Mouse (Mus musculus) cerebellum, postnatal 25 days (tissue): ENCODE data around the gene Slc25a21.
A peak's percentile ranks its signal among the peaks of the same experiment; 100 is the strongest.

ENCODE experiments used
- DNase-seq, 2 experiments: peaks; one replicate each; pipeline ENCODE4 v3.0.0; 2021; ENCODE audit warnings: mixed read lengths in 2 of 2

Slc25a21 gene

GRCm38 (mm10) chr12:57009010-57009409, 188.3 kb downstream of the Slc25a21 start:
- peak in 1 of 2 experiments; percentile 2 for DNase-seq

GRCm38 (mm10) chr12:56986049-56986448, 211.2 kb downstream of the Slc25a21 start:
- peak; percentile 42 to 72 for DNase-seq

- DNase-seq = no peak
These were observed 215.1 kb downstream of the Slc25a21 start for GRCm38 (mm10) chr12:56982066-56982626.

- DNase-seq = no peak
These were observed 222.0 kb downstream of the Slc25a21 start for GRCm38 (mm10) chr12:56975256-56975655.

- DNase-seq = no peak
These were observed 234.0 kb downstream of the Slc25a21 start for GRCm38 (mm10) chr12:56963236-56963635.

- DNase-seq = no peak
These were observed 237.8 kb downstream of the Slc25a21 start for GRCm38 (mm10) chr12:56959230-56960051.

- peak in 1 of 2 experiments; percentile 4 for DNase-seq
These were observed 239.0 kb downstream of the Slc25a21 start for GRCm38 (mm10) chr12:56958244-56958643.

GRCm38 (mm10) chr12:56951749-56952657, 245.3 kb downstream of the Slc25a21 start:
- no peak for DNase-seq

- no peak for DNase-seq
These were observed 253.0 kb downstream of the Slc25a21 start for GRCm38 (mm10) chr12:56944265-56944664.

- no peak for DNase-seq
These were observed 256.4 kb downstream of the Slc25a21 start for GRCm38 (mm10) chr12:56940861-56941260.

GRCm38 (mm10) chr12:56918145-56918544, 279.1 kb downstream of the Slc25a21 start:
- DNase-seq = no peak

- DNase-seq = no peak
These were observed 290.8 kb downstream of the Slc25a21 start for GRCm38 (mm10) chr12:56906476-56906875.

GRCm38 (mm10) chr12:56905652-56906305, 291.5 kb downstream of the Slc25a21 start:
- no peak for DNase-seq

GRCm38 (mm10) chr12:56905222-56905621, 292.1 kb downstream of the Slc25a21 start:
- no peak for DNase-seq

GRCm38 (mm10) chr12:56902774-56903456, 294.4 kb downstream of the Slc25a21 start:
- DNase-seq = no peak

- DNase-seq = no peak
These were observed 299.3 kb downstream of the Slc25a21 start for GRCm38 (mm10) chr12:56897976-56898375.

GRCm38 (mm10) chr12:56897221-56897937, 299.9 kb downstream of the Slc25a21 start:
- DNase-seq = no peak

GRCm38 (mm10) chr12:56894963-56895362, 302.3 kb downstream of the Slc25a21 start:
- no peak for DNase-seq

GRCm38 (mm10) chr12:56890891-56891726, 306.2 kb downstream of the Slc25a21 start:
- DNase-seq = peak; percentile 33 to 52

- no peak for DNase-seq
These were observed 319.5 kb downstream of the Slc25a21 start for GRCm38 (mm10) chr12:56877796-56878195.
